Mouse (Mus musculus) neural tube, embryonic 14.5 days (tissue): Measurements from ENCODE around the gene Fam207a. TPM values are rescaled to one million over a fixed set of nuclear protein-coding genes. Genes with fewer than 3 reads are reported as not detected.

Experiments
- ATAC-seq: fragments of 200-750 bp; cut with Nextera tagmentation; 2 replicates; pipeline ENCODE4 v1.8.0; 2017; ENCODE audit warnings: low read depth, mild to moderate bottlenecking, moderate TSS enrichment, moderate library complexity
- H3K27ac ChIP-seq: fragments of 300-500 bp; sonication (generic); 2 replicates; pipeline ENCODE4 v1.5.1; 2014; ENCODE audit warnings: low read depth, mild to moderate bottlenecking, control low read depth, low read length, moderate library complexity, mixed read lengths
- H3K27me3 ChIP-seq: fragments of 300-500 bp; sonication (generic); 2 replicates; pipeline ENCODE4 v1.6.1; 2014; ENCODE audit warnings: low read length; ENCODE audit not compliant: control insufficient read depth, insufficient read depth
- H3K36me3 ChIP-seq: fragments of 300-500 bp; sonication (generic); 2 replicates; pipeline ENCODE4 v1.6.1; 2014; ENCODE audit warnings: low read length, mixed read lengths; ENCODE audit not compliant: control insufficient read depth, insufficient read depth
- H3K4me1 ChIP-seq: fragments of 300-500 bp; sonication (generic); 2 replicates; pipeline ENCODE4 v1.6.1; 2014; ENCODE audit warnings: low read length; ENCODE audit not compliant: control insufficient read depth, insufficient read depth
- H3K4me2 ChIP-seq: fragments of 300-500 bp; sonication (generic); 2 replicates; pipeline ENCODE4 v1.6.1; 2014; ENCODE audit warnings: mild to moderate bottlenecking, low read depth, low read length, control low read depth
- H3K4me3 ChIP-seq: fragments of 300-500 bp; sonication (generic); 2 replicates; pipeline ENCODE4 v1.5.1; 2014; ENCODE audit warnings: low read depth, low read length, control low read depth, mixed read lengths
- H3K9ac ChIP-seq: fragments of 300-500 bp; sonication (generic); replicated peaks from 2 replicates; pipeline ENCODE4 v1.6.1; 2014; ENCODE audit warnings: low read depth, mild to moderate bottlenecking, control low read depth, low read length, mixed read lengths
- H3K9me3 ChIP-seq: fragments of 300-500 bp; sonication (generic); 2 replicates; pipeline ENCODE4 v1.6.1; 2016; ENCODE audit warnings: low read length; ENCODE audit not compliant: control insufficient read depth
- WGBS: fragments of 180-500 bp; shearing (Covaris S2); extraction: QIAGEN DNeasy Blood & Tissue Kit; methylation state at CpG from one replicate; pipeline ENCODE4 v1.1.7; 2014; 5-methylcytosine and 5-hydroxymethylcytosine counted together
- polyA plus RNA-seq: library from polyadenylated mRNA; unstranded; fragments of >200 nt; fragmentation: Nextera tagmentation; extraction: Ambion mirVana; gene quantifications from 2 replicates; pipeline ENCODE4 v1.2.1, GENCODE M21; 2014

Gene Fam207a
- 39.8 and 46.5 TPM in 2 replicates for polyA plus RNA-seq

DNA sequence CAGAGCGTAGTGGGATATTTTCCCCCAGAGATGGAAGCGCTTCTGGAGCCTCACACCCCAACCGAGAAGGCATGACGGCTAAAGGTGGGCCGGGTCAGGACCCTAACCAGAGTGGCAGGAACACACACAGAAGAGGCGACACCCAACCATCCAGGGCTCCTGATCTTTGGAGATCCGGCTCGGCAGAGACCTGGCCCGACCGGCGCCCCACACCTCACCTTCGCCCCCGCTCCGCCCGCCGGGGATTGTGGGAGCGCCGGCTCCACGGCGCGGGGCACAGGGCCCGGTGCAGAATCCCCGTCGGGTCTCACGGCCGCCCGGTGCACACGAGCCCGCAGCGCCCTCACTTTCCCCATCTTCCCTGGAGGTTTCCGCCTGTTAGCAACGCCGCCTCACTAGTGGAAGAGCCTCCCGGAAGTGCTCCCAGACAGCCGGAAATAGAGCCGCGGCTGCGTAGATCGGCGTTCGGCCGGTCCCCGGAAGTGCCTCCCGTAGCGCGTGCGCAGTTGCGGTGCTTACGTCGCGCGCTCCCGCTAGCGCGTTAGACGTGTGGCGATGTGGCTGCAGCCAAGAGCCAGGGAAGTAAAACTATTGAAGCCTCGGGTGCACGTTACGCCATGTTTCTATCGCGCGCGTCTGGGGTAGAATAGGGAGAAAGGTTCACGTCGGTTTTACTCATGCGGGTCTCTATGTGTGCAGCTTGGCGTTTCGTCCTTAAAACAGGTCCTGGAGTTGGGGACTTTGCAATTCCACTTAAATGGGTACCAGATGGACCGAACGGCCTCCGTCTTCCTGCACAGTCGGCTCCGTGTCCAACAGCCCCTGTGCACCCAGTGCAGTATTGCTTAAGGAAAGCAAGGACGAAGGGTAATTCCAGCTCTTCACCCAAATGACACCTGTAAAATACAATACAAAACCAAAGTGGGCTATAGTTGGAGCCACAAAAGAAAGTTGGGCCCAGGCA is at the start of gene Fam207a:
Fam207a (minus strand) TSS at position 401 of the 964 bp plus-strand sequence.
- peak; percentile 95 for ATAC-seq
- Histone ChIP-seq H3K4me3 (peak within 1 kb of the TSS; percentile 95), H3K4me2 (peak within 1 kb of the TSS; percentile 94), H3K4me1 (peaks cover 12% of the 10 kb centered on the region), H3K9me3 (no peaks in the 10 kb centered on the region), H3K9ac (peak within 1 kb of the TSS; percentile 83), H3K27me3 (no peaks in the 10 kb centered on the region), H3K36me3 (peaks cover 20% of the 10 kb centered on the region), H3K27ac (peak within 1 kb of the TSS; percentile 69)
- 1% methylated on average over 75 of the region's 75 CpGs for WGBS

DNA sequence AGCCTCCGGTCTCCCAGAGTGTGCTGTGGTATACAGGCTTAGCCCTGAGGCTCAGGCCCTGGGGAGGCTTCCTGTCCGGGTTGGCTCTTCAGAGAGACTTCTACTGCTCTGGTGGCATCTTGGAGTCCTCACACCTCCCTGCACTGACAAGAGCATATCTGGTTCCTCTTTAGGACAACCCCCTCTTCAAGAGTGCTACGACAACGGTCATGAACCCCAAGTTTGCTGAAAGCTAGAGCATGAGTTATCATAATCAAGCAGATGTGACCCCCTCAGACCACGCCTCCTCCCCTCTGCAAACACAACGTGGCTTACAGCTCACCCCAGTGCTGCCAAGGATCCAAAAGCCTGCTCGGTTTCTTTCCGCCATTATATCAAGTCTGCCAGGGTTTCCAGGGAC is 49.4 kb upstream of the Fam207a start:
- Histone ChIP-seq H3K4me1 (no peaks in the 10 kb centered on the region), H3K9me3 (no peaks in the 10 kb centered on the region), H3K4me2 (no peak overlapping the region), H3K4me3 (no peak overlapping the region), H3K27ac (no peak overlapping the region), H3K36me3 (no peaks in the 10 kb centered on the region), H3K9ac (no peak overlapping the region), H3K27me3 (no peaks in the 10 kb centered on the region)
- 81% methylated on average over 8 of the region's 8 CpGs for WGBS
- no peak for ATAC-seq

DNA sequence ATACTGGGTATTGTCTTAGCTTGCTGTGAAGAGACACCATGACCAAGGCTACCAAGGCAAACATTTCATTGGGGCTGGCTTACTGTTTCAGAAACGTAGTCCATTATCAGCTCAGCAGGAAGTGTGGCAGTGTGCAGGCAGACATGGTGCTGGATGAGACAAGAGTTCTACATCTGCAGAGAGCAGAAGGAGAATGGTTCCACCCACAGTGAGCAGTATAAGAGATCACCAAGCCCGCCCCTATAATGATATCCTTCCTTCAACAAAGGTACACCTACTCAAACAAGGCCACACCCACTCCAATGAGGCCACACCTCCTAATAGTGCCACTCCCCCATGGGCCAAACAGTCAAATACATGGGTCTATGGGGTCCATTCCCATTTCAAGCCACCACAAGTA is 45.9 kb upstream of the Fam207a start:
- Histone ChIP-seq H3K4me2 (no peak overlapping the region), H3K27me3 (no peaks in the 10 kb centered on the region), H3K4me3 (no peak overlapping the region), H3K4me1 (no peaks in the 10 kb centered on the region), H3K9me3 (no peaks in the 10 kb centered on the region), H3K27ac (no peak overlapping the region), H3K36me3 (no peaks in the 10 kb centered on the region), H3K9ac (no peak overlapping the region)
- 68% methylated on average over 2 of the region's 2 CpGs for WGBS
- no peak for ATAC-seq

DNA sequence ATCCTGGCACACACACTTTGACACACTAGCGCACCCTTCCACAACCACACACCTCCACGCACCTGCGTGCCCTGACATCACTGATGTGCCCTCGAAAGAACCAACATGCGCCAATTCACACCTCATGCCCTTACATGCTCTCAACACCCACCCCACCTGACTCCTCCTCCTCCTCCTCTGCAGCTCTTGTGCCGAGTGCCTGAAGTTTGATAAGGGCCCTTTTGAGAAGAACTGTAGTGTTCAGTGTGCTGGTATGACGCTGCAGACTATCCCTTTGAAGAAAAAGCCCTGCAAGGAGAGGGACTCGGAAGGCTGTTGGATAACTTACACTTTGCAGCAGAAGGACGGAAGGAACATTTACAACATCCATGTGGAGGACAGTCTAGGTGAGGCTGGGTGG is 45.2 kb upstream of the Fam207a start:
- no peak overlapping the region for H3K4me3 ChIP-seq
- no peaks in the 10 kb centered on the region for H3K27me3 ChIP-seq
- H3K4me1 ChIP-seq, result no peaks in the 10 kb centered on the region
- H3K9ac ChIP-seq, result no peak overlapping the region
- H3K27ac ChIP-seq, result no peak overlapping the region
- H3K9me3 ChIP-seq, result no peaks in the 10 kb centered on the region
- H3K4me2 ChIP-seq, result no peak overlapping the region
- H3K36me3 ChIP-seq, result no peaks in the 10 kb centered on the region
- WGBS, result 94% methylated on average over 9 of the region's 9 CpGs
- ATAC-seq, result no peak

DNA sequence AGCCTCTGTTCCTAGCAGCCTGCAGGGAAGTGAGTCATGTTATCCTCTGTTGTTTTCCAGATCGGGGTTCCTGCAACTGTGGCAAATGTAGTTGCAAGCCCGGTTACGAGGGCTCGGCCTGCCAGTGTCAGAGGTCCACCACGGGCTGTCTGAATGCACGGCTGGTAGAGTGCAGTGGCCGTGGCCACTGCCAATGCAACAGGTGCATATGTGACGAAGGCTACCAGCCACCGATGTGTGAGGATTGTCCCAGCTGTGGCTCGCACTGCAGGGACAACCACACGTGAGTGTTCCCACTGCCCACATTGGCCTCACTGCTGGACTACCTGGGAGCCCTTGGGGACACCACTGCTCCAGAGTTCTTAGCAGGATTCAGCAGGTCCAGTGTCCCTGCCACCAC is 44.5 kb upstream of the Fam207a start:
- Histone ChIP-seq H3K9ac (no peak overlapping the region), H3K4me2 (no peak overlapping the region), H3K27ac (no peak overlapping the region), H3K9me3 (no peaks in the 10 kb centered on the region), H3K4me3 (no peak overlapping the region), H3K27me3 (no peaks in the 10 kb centered on the region), H3K4me1 (no peaks in the 10 kb centered on the region), H3K36me3 (no peaks in the 10 kb centered on the region)
- ATAC-seq, result no peak
- 92% methylated on average over 10 of the region's 11 CpGs for WGBS

DNA sequence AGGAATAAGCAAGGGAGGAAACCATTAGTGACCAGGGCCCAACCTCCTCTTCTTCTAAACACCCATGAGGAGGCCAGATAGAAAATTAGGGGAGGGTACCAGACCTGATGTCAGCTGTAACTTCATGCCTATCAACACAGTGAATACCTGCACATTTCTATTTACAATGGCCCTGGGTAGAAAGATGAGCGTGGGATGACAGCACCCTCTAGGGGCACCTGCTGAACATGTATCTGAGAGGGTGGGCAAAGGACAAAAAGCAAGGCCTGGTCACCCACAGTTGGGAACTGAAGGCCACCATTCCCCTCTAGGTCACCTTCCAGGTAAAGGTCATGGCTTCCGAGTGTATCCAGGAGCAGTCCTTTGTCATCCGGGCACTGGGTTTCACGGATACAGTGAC is 42.1 kb upstream of the Fam207a start:
- no peak overlapping the region for H3K9ac ChIP-seq
- no peak overlapping the region for H3K4me2 ChIP-seq
- 87% methylated on average over 4 of the region's 4 CpGs for WGBS
- no peaks in the 10 kb centered on the region for H3K27me3 ChIP-seq
- ATAC-seq, result no peak
- H3K4me1 ChIP-seq, result no peaks in the 10 kb centered on the region
- no peaks in the 10 kb centered on the region for H3K9me3 ChIP-seq
- H3K27ac ChIP-seq, result no peak overlapping the region
- no peak overlapping the region for H3K4me3 ChIP-seq
- H3K36me3 ChIP-seq, result no peaks in the 10 kb centered on the region

DNA sequence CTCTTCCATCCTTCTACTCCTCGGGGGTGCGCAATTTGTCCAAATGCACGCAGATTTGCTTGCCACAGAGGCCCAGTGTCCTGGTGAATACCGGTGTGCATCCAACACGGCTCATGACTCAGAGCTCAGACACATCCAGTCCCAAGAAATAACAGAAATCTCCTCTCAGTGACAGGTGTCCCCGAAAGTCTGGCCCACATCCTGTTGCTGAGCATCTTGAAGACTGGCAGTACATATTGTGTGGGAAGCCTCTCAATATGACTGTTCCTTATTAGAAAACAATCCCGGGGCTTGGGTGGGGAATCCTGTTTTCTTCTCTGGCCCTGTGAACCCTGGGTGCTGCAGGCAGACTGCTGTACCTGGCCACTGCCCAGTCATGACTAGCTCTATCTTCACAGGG is 41.0 kb upstream of the Fam207a start:
- no peak overlapping the region for H3K4me3 ChIP-seq
- H3K9me3 ChIP-seq, result no peaks in the 10 kb centered on the region
- no peak overlapping the region for H3K4me2 ChIP-seq
- 92% methylated on average over 7 of the region's 7 CpGs for WGBS
- no peak overlapping the region for H3K27ac ChIP-seq
- no peak overlapping the region for H3K9ac ChIP-seq
- no peaks in the 10 kb centered on the region for H3K4me1 ChIP-seq
- ATAC-seq, result no peak
- no peaks in the 10 kb centered on the region for H3K27me3 ChIP-seq
- no peaks in the 10 kb centered on the region for H3K36me3 ChIP-seq

DNA sequence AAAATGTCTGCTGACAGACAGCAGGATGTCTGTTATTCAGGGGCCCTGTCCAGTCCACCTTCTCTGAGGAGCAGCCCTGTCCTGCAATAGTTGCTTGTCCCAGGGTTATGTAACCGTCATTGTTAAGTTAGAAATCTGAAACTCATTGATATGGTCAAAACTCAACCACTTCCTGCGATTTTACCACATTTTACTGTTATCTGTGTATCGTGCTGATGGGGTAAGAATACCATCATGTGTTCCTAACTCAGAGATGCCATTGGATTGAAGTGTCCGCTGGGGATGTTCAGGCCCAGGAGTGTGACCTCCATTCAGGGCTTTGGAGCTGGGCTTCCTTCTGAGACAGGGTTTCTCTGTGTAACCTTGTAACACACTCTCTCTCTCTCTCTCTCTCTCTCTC is 39.3 kb upstream of the Fam207a start:
- H3K9ac ChIP-seq, result no peak overlapping the region
- no peak overlapping the region for H3K27ac ChIP-seq
- no peaks in the 10 kb centered on the region for H3K36me3 ChIP-seq
- no peaks in the 10 kb centered on the region for H3K4me1 ChIP-seq
- no peak for ATAC-seq
- H3K9me3 ChIP-seq, result no peaks in the 10 kb centered on the region
- 89% methylated on average over 4 of the region's 4 CpGs for WGBS
- no peak overlapping the region for H3K4me3 ChIP-seq
- no peaks in the 10 kb centered on the region for H3K27me3 ChIP-seq
- H3K4me2 ChIP-seq, result no peak overlapping the region

DNA sequence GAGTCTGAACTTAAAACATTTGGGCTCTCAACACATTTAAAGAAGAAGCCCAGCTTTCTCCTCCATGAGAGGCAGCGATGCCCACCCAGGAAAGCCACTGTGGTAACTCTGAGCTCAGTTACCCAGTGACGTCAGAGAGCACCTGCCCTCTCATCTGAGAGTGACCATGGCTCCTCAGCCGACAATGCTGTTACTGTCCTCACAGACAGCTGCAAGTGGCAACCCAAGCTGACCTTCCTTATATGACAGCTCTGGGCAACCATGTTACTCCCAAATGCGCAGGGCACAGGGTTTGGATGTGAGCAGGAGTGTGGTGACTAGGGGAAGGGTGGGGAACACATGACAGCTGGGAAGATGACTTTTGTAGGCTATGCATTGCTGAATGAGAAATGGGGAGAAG is 37.7 kb upstream of the Fam207a start:
- H3K9ac ChIP-seq, result no peak overlapping the region
- H3K27ac ChIP-seq, result no peak overlapping the region
- no peak overlapping the region for H3K4me3 ChIP-seq
- no peak overlapping the region for H3K4me2 ChIP-seq
- 85% methylated on average over 4 of the region's 4 CpGs for WGBS
- ATAC-seq, result no peak
- no peaks in the 10 kb centered on the region for H3K4me1 ChIP-seq
- no peaks in the 10 kb centered on the region for H3K9me3 ChIP-seq
- no peaks in the 10 kb centered on the region for H3K27me3 ChIP-seq
- no peaks in the 10 kb centered on the region for H3K36me3 ChIP-seq
